Mouse (Mus musculus): Measurements from ENCODE around the gene Hmgb1. TPM values are rescaled to one million over a fixed set of nuclear protein-coding genes. Genes with fewer than 3 reads are reported as not detected.

Hmgb1 gene
- polyA plus RNA-seq (2012; rRNA removed; ENCODE audit: low replicate concordance): 14.7 and 23.8 TPM in 2 replicates

GRCm38 (mm10) chr5:149184104-149184843 lies at the start of gene Hmgb1, which contains the start of gene Uspl1:
TSS of gene Hmgb1 (minus strand) at chr5:149184489.
TSS of gene Uspl1 (plus strand) at chr5:149184350.

Other genes starting within 250 kb of the Hmgb1 start
- gene Gm42791, start 189.3 kb downstream of the Hmgb1 start, polyA plus RNA-seq (2012; rRNA removed; ENCODE audit: low replicate concordance): not detected in 2 replicates
- 7.1 and 14.3 TPM in 2 replicates for gene Uspl1, start 139 bp downstream of the Hmgb1 start, polyA plus RNA-seq (2012; rRNA removed; ENCODE audit: low replicate concordance)
- gene Alox5ap, start 80.3 kb upstream of the Hmgb1 start, polyA plus RNA-seq (2012; rRNA removed; ENCODE audit: low replicate concordance): 46.0 and 76.3 TPM in 2 replicates
- gene Medag, start 227.3 kb upstream of the Hmgb1 start, polyA plus RNA-seq (2012; rRNA removed; ENCODE audit: low replicate concordance): 20.3 and 24.1 TPM in 2 replicates

Measured in mammary gland, adult 2 months (tissue).